Mouse (Mus musculus): ENCODE data around the gene Paqr8.

The Paqr8 gene

DNA sequence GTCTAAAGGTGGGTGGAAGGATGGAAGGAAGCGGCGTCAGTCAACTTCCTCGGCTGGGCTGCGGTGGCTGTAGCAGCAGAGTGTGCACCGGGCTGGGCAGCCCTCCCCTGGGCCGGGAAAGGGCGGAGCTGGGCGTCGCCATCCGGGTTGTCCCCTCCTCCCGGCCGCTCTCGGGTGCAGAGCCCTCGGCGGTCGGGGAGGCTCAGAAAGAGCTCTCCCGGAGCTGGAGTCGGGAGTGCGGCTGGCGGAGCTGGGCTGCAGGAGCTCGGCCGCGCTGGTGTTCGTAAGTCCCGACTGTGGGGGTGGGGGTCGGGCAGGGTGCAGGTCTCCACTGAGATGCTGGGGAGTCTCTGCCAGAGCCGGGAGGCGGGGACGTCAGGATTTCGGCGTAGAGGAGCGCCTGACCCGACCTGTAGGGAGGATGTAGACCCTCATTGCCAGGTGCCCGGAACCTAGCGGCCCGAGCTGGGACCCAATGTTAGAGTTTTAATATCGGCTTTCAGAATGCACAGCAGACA lies at the start of gene Paqr8:
Paqr8 (plus strand) TSS at position 203 of the 518 bp plus-strand sequence.
- peak; percentile 42 for DNase-seq (ENCODE audit: low read depth, low spot score)

DNA sequence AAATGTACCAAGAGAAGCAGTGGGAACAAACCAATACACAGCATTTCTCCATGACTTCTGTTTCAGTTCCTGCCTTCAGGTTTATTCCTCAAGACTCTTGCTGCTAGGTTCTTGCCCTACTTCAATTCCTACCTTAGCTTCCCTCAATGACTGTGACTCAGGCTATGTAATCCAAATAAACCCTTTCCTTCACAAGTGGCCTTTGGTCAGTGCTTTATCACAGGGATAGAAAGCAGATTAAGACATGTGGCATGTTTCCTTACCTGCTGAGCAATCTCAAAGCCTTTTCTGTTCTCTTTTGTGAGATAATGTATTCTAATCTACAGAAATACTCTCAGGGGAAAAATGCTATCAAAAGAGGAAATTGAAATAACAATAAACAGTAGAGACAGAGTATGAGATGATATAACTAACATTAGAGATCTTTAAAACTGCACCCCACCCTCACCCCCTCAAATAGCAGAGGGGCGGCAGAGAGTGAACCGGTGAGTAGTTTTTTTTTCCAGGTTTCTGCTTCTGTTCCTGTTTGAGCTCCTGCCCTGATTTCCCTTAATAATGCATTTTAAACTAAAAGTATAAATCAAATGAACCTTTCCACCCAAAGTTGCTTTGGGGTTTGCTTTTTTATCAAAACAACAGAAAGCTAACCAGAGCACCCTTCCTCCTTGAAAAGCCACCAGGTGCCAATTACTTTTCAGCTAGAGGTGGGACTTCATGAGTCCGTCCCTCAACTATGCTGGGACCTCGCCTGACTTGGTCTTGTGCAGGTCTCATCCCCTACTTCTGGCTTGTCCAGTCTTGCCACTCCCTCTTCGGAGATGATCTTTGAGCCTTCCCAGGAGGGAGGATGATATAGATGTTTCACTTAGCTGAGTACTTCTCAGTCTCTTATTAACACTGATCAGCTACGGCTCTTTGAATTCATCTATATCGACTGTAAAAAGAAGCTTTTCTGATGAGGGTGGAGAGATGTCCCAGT lies 33.2 kb upstream of the Paqr8 start:
- no peak for DNase-seq (ENCODE audit: low read depth, low spot score)

DNA sequence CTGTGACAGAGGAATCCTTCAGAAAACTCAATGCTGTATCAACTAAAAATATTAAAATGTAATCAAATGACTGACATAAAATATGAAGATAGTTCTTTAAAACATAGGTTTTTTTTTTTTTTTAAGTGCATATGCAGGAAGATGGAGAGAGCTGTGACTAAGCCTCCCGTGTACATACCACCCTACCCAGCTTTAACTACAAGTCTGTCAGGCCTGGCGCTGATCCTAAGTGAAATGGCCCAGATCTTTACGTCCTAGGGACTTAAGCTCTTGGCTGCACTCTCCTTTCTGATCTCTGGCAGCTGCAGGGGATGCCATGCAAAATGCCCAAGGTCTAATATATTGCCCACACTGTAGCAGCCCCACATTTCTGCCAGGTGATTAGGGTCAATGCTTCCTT lies 29.6 kb upstream of the Paqr8 start:
- DNase-seq (ENCODE audit: low read depth, low spot score): no peak

DNA sequence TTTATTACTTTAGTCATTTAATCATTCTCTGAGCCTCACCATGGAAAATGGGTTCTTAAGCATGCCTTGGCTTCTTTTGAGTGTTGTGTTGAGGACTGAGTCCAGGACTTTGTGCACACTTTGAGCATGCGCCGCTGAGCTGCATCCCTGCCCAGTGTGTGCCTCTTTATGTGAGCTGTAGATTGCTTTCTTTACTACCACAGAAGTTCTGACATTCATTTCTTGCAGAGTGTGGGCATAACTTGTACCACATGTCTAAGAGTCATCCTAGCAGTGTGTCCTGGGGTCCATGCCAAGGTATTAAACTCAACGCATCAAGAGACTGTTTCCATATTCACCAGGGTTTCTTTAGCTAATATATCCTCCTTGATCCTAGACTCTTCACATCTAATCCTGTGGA lies 28.5 kb upstream of the Paqr8 start:
- no peak for DNase-seq (ENCODE audit: low read depth, low spot score)

DNA sequence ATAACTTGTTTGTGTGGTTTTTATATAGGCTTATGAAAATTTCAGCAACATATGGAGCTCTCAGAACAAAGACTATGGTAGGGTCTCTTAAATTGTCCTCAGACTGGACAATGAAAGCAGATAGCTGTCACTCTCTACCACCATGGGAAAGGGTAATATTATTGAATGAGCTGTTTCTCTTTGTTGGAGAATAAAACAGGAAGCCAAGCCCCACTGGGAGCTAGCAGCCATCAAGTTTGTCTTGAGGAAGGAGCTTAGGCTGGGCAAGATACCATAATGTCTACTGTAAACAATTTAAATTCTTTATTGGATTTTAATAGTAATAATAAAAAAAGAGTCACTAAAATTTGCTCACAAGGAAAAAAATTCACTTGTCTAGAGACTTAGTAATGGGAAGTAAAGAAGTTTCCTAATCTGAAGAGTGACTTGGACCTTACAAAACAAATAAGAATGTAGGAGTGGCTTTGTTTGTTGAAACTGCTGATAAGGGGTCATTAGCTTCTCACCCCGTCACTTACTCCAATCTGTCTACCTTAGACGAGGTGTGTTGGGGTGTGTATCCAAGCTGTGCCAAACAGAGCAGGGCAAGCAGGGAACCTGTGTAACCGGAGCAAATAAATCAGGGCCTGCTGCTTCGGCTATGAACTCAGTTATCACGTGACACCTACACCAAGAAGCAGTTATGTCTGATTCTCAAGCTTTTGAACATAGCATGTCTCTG lies 26.8 kb upstream of the Paqr8 start:
- DNase-seq (ENCODE audit: low read depth, low spot score): no peak

DNA sequence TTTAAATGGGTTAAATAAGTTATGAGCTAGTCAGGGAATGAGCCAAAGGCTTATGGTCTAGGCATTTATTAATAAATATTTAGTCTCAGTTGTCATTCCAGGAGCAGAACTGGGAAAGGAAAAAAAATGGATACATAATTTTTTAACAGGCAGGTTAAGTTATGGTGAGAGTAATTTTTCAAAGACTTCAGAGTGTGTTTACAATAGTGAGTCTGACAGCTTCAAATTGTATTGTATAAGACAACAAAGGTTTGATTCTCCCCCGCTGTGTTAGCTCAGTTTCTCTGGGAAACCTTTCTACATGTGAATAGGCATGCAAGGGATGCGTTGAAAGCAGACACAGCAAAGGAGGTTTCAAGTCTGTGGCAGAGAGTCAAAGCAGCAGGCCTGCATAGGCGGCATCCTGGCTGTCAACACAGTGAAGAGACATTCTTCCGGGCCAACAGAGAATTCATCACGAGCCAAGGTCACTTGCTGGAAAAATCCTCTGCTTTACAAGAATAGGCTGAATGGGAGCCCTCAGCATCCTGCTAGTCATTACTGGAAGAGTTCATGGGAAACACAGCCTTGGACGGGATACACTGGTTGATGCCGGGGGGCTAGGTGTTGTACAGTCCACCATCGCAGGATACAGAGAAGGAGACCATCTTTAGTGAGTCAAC lies 23.0 kb upstream of the Paqr8 start:
- DNase-seq (ENCODE audit: low read depth, low spot score): no peak

DNA sequence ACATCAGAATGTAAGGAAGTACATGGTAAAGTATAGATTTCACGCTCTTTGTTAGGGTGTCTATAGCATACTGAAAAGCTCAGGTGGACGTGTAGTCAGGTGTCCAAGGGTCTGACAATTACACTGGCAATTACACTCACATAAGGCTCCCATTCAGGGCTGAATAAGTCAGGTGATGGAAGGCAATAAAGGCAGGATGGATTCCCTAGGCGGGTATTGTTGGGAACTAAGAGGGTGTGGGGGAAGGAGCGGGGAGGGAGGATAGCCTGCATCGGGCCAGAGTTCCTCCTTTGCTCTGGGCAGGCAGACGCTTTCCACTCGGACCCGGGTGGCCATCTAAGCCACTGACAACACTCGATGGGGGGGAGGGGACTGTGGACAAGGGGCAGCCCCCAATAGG lies 22.4 kb upstream of the Paqr8 start:
- DNase-seq (ENCODE audit: low read depth, low spot score): no peak

DNA sequence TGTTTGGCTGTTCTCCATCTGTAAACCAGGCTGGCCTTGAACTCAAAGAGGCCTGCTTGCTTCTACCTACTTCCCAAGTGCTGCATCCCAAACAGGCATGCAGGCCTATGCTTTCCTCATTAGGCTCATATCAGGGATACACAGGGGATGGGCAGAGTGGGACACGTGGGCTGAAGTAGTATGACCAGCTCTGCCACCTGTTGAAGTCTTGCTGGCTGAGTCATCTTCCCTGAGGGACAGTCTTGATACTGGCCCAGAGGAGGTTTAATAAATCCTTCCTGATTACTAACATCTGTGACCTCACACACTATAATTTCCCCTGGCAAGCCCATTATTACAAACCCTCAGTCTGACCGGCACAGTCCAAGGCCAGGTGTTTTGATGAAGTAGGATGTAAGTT lies 19.5 kb upstream of the Paqr8 start:
- DNase-seq (ENCODE audit: low read depth, low spot score): no peak

DNA sequence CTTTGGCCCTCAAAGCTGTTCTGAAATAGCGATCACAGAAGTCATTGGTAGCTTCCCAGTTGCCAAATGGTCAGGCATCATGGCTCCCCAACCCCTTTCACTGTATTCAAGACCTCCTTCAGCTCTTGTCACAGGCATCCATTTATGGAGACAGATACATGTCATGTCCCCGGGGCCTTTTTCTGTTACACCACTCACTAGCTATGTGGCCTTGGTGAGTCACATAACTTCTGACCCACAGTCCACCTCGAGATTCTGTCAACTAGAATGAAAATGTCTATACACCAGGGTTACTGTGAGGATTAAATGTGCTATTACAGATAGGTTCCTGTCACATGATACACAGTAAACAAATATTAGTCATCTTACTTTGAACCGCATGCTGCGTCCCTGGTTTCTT lies 17.9 kb upstream of the Paqr8 start:
- DNase-seq (ENCODE audit: low read depth, low spot score): no peak

DNA sequence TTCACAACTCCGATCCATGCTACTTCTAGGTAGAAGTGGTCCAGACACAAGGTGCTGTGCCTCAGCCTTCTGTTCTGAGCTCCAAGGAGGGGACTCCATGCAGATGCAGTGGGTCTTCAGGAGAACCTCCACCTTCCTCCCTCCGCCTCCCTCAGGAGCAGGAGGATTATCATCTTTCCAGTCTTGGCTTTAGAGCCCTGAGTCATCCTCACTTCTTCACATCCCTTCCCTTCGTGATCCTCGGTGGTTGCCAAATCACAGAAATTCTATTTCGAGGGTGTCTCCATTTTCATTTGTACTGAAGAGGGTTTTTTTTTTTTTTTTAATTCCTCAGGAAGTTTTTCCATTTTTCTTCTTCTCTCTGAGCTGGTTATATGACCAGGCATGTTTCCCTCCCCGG lies 16.3 kb upstream of the Paqr8 start:
- no peak for DNase-seq (ENCODE audit: low read depth, low spot score)

DNA sequence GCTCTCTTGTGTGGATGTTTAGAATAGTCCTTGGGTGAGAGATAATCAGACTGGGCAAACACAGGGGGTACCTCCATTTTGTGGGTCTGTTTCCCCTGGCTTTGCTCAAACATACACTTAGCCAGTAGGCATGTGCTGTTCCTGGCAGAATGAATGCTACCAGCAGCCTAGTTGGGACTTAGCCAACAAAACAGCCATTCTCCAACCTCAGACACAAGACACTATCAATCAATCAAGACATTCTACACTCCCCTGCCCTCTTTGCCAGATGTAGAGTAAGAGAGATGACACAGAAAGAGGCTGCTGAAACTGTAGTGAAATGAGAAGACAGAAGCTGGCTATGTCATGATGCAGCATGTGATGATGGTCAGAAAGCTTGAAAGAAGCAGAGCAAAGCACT lies 13.1 kb upstream of the Paqr8 start:
- DNase-seq (ENCODE audit: low read depth, low spot score): no peak

DNA sequence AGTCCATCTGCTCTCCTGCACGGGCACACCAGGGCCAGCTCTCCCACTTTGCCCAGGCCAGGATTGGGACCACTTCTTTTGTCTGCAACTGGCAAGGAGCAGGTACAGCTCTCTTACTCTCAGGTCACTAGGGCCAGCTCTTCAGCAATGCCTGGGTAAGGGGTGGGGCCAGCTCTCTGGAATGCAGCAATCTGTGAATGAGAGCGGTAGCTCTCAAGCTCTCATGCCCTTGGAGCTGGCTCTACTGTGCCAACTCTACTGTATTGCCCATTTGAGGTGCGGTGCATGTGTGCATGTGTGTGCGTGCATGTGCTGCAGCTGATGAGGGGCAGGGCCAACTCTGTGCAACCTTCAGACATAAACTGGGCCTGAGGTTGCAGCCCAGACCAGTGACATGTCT lies 11.0 kb upstream of the Paqr8 start:
- DNase-seq (ENCODE audit: low read depth, low spot score): no peak

DNA sequence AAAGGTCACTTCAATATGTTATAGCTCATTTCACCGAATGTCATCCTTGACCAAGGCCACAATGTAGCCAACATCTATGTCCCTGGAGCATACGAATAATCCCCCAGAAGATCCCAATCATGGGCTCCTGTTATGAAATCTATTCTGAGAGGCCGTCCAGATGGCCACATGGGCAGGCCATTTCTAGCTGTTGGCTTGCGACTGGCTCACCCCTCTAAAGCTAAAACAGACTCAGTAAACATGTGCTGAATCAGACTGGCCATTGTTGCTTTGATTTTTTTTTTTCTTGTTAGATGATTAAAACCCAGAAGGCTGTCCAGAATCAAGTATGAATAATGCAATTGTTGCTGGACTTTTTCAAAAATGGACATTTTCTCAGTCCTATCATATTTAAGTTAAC lies 7.3 kb upstream of the Paqr8 start:
- DNase-seq (ENCODE audit: low read depth, low spot score): no peak

DNA sequence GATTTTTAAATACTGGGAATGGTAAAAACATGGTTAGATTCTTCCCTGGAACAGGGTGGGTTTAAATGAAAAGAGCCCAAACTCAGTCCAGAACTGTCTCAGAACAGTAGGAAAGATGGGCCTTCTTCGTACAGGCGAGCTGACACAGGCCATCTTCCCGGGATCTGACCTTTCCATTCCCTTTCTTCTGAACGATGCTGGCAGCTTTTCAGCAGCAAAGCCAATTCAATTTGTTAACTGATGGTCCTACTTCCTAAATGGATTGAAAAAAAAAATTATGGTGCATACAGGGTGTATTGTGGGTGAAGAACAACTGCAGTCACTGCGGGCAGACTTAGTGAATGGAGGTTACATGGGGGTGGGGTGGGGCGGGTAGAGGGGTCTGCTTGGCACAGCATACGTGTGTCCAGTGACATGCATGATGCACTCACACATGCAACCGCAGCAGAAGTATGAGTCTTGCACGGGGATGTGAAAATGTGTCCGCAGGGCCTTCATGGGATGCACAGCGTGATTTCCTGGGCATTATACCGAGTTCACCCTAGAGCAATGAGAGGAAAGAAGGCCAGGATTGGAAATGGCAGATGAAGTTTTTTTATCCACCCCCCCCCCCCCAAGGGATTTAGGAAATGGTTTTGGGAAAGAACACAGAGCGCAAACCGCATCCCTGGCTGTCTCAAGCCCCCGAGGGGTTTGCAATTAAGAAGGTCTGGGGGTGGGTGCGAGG lies 566 bp upstream of the Paqr8 start:
- no peak for DNase-seq (ENCODE audit: low read depth, low spot score)

DNA sequence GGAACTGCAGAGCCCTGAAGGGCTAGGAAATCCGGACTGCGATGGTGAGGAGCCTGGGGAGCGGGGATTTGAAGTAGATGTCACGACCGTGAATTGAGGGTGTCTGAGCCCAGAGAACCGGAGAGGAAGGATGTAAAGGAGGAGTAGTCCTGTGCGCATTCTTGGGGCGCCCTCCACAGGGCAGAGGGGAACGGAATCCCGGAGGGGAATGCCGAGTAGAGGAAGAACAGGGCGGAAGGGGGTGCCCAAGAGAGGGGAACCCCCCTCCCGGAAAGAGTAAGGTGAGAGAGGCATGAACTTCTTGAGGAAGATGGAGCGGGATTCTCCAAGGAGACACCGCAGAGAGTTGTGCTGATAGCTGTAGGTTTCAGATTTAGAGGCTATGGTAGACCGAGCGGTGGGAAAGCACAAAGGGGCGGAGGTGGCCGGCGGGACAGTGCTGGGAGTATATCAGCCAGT lies 564 bp downstream of the Paqr8 start:
- peak; percentile 16 for DNase-seq (ENCODE audit: low read depth, low spot score)

DNA sequence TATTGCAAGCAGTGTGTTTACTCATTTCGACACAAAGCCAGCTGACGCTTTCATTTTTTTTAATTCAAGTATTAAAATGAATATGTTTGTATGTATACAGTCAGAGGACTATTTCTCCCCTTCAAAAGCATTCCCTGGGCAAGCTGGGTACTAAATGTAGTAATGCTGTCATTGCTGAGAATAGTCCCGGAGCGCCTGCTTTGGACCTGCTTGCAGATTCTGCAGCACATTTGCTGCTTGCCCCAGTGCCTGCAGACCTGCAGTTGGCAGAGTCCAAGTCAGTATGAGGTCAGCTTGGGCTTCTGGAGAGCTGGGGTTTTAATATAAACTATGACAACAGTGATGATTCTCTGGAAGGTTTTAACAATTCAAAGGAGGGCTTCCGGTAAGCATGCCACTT lies 2.7 kb downstream of the Paqr8 start:
- no peak for DNase-seq (ENCODE audit: low read depth, low spot score)

DNA sequence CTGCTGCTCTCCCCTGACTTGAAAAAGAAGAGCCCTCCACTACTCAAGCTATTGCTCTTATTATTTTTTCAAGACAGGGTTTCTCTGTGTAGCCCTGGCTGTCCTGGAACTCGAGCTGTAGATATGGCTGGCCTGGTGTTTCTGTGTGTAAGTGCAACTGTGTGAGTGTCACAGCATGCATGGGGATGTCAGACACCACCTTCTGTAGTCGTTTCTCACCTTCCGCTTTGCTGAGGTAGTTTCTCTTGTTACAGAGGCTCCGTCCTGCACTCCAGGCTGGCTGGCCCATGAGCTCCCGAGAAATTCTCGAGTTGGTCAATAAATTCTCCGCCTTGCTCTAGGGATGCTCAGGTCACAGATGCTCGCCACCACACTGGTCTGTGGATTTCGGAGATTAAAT lies 8.0 kb downstream of the Paqr8 start:
- no peak for DNase-seq (ENCODE audit: low read depth, low spot score)

DNA sequence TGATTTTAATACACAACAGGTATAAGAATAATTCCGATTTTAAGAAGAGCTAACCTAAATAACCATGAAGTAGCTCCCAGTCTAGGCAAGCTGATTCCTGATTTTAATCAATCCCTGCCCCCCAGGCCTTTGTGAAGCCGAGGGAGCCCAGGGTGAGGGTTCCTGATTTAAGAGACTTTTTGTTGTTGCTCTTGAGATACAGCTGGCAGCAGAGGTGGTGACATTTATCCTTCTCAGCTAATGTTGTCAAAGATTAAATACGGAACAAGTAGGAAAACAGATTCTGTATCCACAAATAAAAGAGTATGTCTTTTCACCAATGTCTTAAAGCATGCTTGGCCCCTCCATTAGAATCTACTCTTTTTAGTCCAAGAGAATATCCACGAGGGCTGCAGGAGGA lies 9.9 kb downstream of the Paqr8 start:
- DNase-seq (ENCODE audit: low read depth, low spot score): no peak

DNA sequence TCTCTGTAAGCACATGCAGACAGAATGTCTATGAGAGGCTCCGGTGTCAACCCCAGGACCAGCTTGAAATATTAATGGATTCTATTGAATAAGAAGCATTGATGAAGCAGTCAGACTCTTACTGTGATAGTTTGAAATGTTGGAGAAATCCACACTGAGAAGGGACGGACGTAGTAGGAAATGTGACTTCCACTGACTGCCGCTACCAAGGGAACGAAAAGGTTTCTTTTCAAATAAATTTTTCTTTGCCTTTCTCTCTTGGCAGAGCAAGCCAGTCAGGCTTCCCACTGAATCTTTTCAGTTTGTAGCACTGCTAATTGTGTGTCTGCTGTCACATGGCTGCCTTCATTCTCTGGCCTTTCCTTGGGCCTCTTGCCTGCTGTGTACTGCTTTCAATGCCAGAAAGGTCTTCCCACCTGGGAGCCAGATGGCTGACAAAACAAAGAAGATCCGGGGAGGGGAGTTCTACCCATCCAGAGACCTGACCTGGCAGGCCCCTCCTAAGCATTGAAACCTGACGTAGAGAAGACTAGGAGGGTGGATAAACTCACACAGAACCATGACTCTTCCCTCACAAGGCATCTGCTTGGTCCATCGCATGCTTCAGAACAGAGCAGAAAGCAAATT lies 15.2 kb downstream of the Paqr8 start:
- DNase-seq (ENCODE audit: low read depth, low spot score): no peak

DNA sequence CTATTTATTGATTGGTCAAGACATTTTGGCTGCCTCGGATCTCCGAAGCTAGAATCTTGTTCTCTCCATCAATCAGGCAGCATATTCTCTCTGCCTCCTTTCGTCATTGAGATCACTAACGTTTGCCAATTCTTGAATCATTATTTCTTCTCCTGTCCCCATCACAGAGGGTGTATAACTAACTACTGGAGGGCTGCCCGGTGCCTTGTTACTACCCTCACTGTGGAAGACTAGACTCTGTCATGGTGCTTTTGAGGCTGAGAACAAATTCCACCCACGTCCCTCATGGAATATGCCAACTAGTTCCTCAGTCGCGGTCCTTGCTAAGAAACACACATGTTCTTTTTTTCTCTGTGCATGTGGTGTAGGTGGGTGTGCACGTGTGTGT lies 15.7 kb downstream of the Paqr8 start:
- DNase-seq (ENCODE audit: low read depth, low spot score): no peak

DNA sequence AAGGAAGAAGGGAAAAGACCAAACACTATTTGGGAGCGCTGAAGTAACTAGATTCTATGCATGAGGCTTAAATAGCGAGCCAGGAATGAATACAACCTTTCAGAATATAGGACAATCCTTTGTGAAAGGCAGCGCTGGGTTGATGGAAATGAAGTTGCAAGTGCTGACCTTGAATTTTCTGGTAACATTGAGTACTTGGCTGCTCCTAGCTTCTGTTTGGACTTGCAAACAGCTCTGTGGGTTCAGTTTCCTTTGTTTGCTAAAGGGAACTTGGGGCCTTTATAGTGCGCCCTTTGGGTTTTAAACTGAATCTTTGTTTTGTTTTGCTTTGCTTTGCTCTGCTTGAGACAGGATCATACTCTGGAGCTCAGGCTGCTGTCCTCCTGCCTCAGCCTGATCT lies 18.1 kb downstream of the Paqr8 start:
- no peak for DNase-seq (ENCODE audit: low read depth, low spot score)

Data from retina, adult 2 months (tissue).